Mouse (Mus musculus) retina, postnatal 1 day (tissue): ENCODE results near the gene Phex.
A peak's percentile ranks its signal among the peaks of the same experiment; 100 is the strongest.

Experiments
- DNase-seq: peaks from one replicate; pipeline ENCODE4 v3.0.0-alpha.2; 2012

Gene Phex

DNA sequence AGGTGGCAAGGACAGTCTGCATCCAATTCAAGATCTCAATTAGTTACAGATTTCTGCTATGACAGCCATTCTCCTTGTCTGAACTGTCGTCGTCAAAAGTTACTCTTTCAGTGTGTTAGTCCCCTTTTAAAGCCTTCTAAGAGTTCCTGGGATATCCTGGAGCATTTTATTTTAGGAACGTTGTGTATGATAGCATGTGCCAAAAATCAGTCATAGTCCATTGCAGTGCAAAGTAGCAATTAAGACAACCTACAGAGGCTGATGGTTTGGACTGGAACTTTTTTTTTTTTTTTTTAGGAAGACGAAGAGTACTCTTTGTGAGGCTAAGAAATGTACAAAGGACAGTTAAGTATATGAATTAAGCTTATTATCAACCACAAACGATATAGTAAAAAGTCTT, at the start of gene Phex:
Phex (minus strand) TSS at position 101 of the 400 bp plus-strand sequence.
- DNase-seq = no peak

DNA sequence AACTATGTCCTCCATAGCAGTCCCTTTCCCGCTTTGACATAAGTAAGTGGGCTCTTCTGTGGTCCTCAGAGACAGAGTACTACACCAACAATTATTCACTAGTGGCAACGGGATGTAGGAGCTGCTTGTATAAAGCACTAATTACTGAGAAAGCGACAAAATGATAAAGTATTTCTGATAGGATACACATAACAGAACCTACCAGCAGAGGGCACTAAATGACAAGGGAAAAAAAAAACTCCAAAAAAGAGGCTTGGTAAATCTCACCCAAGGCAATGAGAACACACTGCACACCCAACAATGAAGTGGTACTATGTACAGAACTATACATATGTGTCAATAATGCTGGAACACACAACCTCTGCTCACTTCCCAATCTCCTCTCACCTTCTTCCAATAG, 47.6 kb upstream of the Phex start:
- peak; percentile 47 for DNase-seq

DNA sequence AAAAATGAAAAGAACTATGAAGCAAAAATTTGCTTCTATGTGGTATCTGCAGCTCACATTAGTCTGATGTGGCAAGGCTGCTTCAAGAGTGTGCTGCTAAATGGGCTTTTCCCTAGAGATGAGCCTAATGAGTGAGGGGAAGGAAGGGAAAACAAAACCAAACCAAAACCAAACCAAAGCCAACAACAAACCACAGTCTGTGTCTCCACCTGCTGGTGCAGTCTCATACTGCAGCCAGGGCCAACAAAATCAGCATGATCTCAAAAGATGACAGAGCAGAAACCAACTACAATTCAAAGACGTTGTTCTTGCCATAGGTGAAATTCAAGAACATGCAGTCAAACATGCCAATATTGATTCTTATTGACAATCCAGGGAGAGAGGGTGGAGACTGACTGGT, 39.3 kb upstream of the Phex start:
- peak; percentile 68 for DNase-seq

DNA sequence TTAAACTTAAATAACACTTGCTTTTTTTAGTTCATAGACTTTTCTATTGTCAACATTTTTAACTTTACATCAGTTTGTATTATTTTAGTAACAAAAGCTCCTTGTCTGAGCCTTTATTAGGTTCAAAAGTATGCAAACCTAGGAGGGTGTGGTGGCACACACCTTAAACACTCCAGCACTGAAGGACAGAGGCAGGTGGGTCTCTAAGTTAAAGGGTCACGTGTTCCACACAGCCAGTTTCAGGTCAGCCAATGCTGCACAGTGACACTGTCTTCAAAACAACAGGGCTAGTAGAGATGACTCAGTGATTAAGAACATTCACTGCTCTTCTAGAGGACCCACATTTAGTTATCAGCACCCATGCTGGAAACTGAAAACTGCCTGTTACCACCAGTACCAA, 33.9 kb upstream of the Phex start:
- DNase-seq = no peak

DNA sequence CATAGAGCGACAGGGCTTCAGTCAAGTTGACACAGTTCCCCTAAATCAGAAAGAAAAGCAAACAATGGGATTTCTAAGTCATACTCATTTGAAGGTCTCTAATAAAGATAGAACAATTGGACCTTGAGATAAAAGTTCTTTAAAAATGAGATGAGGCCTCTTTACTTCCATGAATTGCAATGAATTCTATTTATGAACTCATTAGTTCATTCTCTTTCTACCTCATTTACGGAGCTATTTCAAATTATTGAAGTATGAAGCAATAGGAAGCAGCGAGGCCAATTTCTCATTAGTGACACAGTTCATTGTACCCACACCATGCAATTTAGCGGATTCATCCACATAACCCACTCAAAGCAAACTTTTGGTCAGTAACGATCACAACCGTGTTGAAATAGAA, 32.3 kb upstream of the Phex start:
- peak; percentile 80 for DNase-seq

GRCm38 (mm10) chrX:157434768-157435167, 19.7 kb upstream of the Phex start:
- DNase-seq = no peak

DNA sequence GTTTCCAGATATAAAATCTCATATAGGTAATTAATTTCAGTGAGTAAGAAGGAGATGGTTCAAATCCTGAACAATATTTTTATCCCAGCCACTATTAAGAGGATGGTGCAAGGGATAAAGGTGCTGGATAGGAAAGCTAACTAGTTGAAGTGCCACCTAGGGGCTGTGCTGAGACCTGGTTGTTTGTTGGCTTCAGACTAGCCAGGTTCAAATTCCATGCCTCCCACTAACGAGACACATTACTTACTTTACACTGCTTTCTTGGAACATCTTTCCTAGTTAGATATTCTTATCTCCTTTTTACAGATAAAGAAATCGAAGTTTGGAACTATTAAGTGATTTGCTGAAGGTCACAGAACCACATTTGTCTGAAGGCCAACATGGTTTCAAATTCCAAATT, 4.3 kb upstream of the Phex start:
- DNase-seq = no peak

DNA sequence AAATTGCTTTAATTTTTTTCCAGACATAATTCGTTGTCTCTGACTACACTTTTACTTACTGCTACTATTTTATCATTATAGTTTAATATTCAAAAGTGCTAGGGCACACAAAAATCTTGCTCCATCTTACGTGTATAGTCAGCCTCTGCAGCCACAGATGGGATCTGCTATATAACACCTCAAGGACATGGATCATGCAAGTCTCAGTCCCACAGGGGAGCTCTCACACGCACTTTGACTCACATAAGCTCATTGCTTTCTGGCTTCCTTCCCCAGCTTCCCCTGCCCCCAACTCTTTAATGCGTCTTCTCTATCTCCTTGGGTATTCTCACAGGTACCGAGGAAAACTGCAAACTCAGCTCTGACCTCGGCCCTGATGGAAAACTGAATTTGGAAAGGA, 10.2 kb downstream of the Phex start:
- DNase-seq = no peak

GRCm38 (mm10) chrX:157391241-157391640, 23.9 kb downstream of the Phex start:
- DNase-seq = no peak

GRCm38 (mm10) chrX:157390102-157390501, 25.0 kb downstream of the Phex start:
- no peak for DNase-seq

- DNase-seq = no peak
Measured at GRCm38 (mm10) chrX:157388419-157388818, 26.7 kb downstream of the Phex start.

GRCm38 (mm10) chrX:157387025-157387424, 28.1 kb downstream of the Phex start:
- DNase-seq = peak; percentile 32

DNA sequence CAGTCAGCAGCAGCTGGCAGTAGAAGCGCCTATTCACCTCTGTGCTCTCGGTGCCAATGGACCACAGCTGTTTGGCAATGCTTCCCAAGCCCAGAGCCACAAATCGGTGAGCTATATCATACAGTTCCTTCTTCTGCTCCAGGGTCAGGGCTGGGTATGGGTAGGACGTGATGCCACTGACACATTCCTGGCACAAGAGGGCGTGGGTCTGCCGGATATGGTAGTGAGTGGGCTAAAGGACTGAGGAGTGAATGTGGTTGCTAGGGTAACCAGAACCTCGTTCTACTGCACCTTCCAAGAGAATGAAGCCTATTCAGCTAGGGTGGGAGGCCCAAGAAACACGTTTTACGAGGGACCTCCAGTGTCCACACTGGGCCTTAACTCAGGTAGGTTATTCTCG, 36.3 kb downstream of the Phex start:
- DNase-seq = peak; percentile 2

DNA sequence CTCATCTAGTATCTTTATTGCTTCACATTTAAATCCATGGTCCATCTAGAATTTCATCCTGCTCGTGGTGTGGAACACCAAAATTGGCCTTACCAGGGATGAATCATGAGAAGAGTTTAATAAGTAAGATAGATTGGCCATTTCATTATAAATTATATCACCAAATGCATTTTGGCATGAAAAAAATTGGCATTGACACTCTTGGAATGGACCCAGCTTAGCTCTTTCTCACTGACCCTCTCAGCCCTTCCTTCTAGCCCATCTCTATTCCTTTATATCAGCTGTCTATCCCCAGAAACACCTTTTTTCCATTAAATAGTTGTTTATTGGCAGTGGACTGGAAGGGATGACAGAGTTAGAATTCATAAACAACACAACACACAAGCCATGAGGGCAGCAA, 37.7 kb downstream of the Phex start:
- no peak for DNase-seq

GRCm38 (mm10) chrX:157373873-157374272, 41.2 kb downstream of the Phex start:
- peak; percentile 3 for DNase-seq

DNA sequence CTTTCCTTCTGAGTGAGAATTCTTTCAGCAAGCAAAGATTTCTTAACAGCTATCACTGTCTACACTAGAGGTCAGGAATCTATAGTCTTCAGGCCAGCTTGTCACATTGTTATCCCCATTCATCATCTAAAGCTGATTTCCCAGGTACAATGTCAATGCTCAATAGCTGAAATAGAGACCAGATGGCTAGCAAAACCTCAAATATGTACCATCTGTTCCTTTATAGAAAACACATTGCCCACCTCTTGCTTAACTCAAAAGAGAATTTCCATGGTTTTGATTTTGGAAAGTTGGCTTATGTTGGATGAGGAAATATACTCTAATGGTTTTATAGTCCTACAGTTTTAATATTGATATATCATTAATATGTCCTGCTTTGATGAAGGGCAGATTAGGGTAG, 45.9 kb downstream of the Phex start:
- DNase-seq = no peak

DNA sequence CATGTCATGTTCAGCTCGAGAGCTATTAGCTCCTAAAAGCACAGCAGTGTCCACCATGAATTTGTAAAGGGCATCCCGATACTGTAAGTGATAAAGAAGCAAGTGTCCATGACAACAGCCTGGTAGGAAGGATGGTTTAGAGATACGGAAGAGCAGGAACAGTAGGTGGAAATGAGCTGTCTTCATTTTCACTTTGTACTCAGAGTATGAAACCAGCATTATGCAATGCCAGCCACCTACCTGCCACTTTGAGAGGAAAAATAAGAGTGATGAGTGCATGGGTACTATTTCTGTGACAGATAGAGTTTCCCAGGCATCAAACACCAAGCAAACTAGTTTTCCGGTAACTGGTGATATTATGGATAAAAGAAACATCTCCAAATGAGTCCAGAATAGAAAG, 59.6 kb downstream of the Phex start:
- no peak for DNase-seq

DNA sequence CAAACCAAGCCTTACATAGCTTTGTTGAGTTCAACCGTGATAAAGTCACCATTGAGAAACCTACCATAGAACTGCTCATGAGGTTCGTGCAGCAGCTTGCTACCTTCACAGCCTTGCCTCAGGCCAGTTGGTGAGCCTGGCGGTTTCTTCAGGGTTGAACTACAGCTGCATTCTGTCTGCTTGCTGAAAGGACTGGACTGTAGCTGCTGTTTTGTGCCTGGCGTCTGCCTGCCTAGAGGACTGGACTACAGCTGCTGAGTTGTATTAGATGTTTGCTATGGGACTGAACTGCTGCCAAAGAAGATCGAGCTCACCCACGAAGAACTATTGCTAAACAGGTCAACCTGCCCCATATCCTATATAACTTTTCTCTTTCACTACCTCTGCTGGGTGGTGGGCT, 68.9 kb downstream of the Phex start:
- no peak for DNase-seq

GRCm38 (mm10) chrX:157334726-157335125, 80.4 kb downstream of the Phex start:
- DNase-seq = no peak

- DNase-seq = no peak
Measured at GRCm38 (mm10) chrX:157329821-157330220, 85.3 kb downstream of the Phex start.

DNA sequence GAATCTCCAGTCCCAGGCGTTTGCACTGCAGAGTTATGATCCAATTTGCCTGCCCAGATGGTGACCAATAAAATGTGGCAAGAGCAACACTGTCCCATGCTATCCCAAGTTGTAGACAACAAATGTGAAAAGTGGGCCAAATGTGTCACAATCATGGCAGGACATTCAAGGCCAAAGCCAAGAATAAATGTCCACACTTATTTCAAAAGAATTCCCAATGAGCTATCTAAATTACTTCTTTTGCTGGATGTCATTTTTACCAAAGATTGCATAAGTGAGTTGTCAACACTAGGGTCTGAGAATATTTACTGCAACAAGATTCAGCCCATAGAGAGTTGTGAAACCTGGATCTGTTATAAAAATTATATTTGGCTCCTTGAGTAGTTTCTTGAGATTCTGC, 86.7 kb downstream of the Phex start:
- DNase-seq = no peak

DNA sequence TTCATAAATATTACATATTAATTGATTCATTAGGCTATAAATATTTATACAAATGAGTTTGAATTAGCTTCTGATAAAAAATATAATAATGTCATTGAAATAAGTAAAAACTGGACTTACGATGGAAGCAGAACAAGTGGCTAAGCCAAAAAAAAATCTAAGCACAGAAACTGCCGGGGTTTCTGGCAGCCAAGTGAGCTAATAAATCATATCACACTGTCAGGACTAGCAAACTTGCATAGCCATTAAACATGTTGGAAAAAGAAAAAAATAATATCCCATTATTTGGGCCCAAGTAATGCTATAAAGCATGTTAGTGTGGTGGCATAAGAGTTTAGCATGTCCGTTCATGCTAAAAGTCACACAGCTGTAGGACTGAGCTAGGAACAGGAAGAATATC, 87.4 kb downstream of the Phex start:
- DNase-seq = no peak

GRCm38 (mm10) chrX:157324396-157324795, 90.7 kb downstream of the Phex start:
- no peak for DNase-seq

DNA sequence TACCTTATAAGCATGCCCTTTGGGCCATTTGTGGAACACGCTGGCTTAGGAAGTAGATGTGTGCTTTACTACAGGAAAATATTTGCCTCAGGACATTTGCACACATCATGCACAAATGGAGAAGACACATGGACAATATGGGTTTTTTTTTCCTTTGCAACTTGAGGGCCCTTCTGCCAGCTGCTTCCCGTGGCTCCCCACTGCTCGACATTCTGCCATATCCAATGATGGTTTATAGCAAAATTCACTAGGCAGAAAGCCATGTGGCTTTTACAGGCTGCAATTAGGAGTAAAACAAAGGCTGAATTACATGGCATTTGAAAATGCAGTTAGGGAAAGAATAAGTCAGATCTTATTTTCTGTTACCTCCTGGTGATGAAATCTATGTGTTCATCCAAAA, 104.8 kb downstream of the Phex start:
- peak; percentile 7 for DNase-seq

GRCm38 (mm10) chrX:157308171-157308570, 106.9 kb downstream of the Phex start:
- no peak for DNase-seq

DNA sequence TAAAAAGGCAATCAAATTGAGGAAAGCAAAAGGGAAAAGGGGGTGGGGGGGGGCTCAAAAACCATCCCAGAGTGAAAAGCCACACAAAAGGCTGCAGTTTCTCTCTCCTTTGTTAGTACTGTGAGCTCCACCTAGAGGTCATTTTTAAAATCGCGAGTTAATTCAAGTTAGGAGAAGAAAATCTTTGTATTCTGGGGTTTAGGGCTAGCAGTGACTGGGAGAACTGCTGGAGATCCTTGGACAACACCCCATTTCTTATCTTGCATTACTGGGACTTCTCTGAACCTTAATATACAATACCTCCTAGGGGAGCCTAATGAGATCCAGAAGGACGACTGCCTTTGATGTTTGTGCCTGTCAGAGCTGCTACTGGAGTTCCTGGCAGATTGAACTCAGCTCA, 107.7 kb downstream of the Phex start:
- DNase-seq = peak; percentile 78
